Mouse (Mus musculus): ENCODE results near the gene Tmeff1. TPM values are rescaled to one million over a fixed set of nuclear protein-coding genes. Genes with fewer than 3 reads are reported as not detected.

Gene Tmeff1
- polyA plus RNA-seq, 1 experiment from 2014 or later = 45.4 TPM

DNA sequence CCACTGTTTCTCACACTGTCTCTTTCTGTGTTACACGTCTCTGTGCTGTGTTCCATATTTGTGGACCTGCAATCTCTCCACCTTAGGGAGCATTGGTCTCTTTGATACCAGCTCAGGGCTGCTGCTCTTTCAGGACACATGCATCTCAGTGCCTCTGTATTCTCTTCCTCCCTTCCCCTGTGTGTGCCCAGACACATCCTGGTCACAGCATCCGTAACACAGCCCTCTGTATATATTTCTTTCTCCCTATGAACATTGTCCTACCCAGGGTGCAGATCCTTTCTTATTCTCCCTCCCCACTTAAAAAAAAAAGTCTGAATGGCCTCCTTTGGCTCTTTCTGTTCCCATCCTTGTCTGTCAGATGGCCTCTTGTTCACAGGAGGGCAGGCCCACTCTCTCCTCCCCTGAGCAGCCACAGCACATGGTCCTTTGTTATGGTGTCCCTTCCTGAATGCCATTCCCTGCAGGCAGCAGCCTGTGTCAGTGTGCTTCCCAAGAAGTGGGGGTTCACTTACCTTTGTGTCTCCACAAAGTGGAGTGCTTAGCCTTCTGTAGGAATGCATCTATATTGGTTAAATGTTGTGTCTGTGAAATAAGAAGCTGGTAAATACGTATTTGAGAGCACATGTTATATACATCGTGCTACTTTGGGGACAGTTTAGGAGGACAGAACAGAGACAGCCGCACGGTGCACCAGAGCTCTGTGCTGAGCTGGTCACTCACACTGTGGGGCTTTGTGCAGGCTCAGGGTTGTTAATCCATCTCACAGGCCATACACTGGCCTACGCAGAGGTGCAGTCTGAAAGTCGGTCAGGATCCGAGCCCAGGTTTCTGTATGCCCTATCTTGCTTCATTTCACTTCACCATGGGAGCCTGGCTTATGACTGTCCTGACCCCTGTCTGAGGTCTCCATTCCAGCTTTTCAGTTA lies 38.1 kb upstream of the Tmeff1 start:
- Histone ChIP-seq H3K4me2 (replicated peaks) (no peak overlapping the region), H3K27ac (no peak overlapping the region), H3K36me3 (no peaks in the 10 kb centered on the region), H3K9me3 (no peaks in the 10 kb centered on the region), H3K9ac (no peak overlapping the region), H3K4me3 (replicated peaks) (no peak overlapping the region), H3K4me1 (replicated peaks) (peaks cover 23% of the 10 kb centered on the region), H3K27me3 (replicated peaks) (no peaks in the 10 kb centered on the region)
- no peak for ATAC-seq
- 82% methylated on average over 9 of the region's 9 CpGs for WGBS

GRCm38 (mm10) chr4:48548393-48549045 lies 36.5 kb upstream of the Tmeff1 start:
- 66% methylated on average over 6 of the region's 6 CpGs for WGBS
- Histone ChIP-seq H3K9me3 (no peaks in the 10 kb centered on the region), H3K4me1 (replicated peaks) (peaks cover 11% of the 10 kb centered on the region; the same call in 1 of the 2 replicates), H3K27me3 (replicated peaks) (no peaks in the 10 kb centered on the region), H3K4me2 (replicated peaks) (no peak overlapping the region), H3K4me3 (replicated peaks) (no peak overlapping the region), H3K9ac (no peak overlapping the region), H3K36me3 (peaks cover 5% of the 10 kb centered on the region; the same call in 1 of the 2 replicates), H3K27ac (no peak overlapping the region)
- ATAC-seq = no peak

- H3K4me3 ChIP-seq (replicated peaks) = no peak overlapping the region
- peaks cover 11% of the 10 kb centered on the region; the same call in 1 of the 2 replicates for H3K4me1 ChIP-seq (replicated peaks)
- no peak overlapping the region for H3K9ac ChIP-seq
- H3K4me2 ChIP-seq (replicated peaks) = no peak overlapping the region
- ATAC-seq = no peak
- peaks cover 8% of the 10 kb centered on the region; the same call in 1 of the 2 replicates for H3K36me3 ChIP-seq
- H3K27me3 ChIP-seq (replicated peaks) = no peaks in the 10 kb centered on the region
- 77% methylated on average over 5 of the region's 5 CpGs for WGBS
- no peaks in the 10 kb centered on the region for H3K9me3 ChIP-seq
- H3K27ac ChIP-seq = no peak overlapping the region
Measured at GRCm38 (mm10) chr4:48549661-48550060, 35.3 kb upstream of the Tmeff1 start.

GRCm38 (mm10) chr4:48552486-48553064 lies 32.4 kb upstream of the Tmeff1 start:
- no peaks in the 10 kb centered on the region for H3K9me3 ChIP-seq
- H3K4me2 ChIP-seq (replicated peaks) = no peak overlapping the region
- H3K27me3 ChIP-seq (replicated peaks) = no peaks in the 10 kb centered on the region
- peaks cover 8% of the 10 kb centered on the region; the same call in 1 of the 2 replicates for H3K36me3 ChIP-seq
- H3K4me3 ChIP-seq (replicated peaks) = no peak overlapping the region
- H3K4me1 ChIP-seq (replicated peaks) = no peaks in the 10 kb centered on the region
- ATAC-seq = no peak
- no peak overlapping the region for H3K9ac ChIP-seq
- 93% methylated on average over 27 of the region's 27 CpGs for WGBS
- H3K27ac ChIP-seq = no peak overlapping the region

DNA sequence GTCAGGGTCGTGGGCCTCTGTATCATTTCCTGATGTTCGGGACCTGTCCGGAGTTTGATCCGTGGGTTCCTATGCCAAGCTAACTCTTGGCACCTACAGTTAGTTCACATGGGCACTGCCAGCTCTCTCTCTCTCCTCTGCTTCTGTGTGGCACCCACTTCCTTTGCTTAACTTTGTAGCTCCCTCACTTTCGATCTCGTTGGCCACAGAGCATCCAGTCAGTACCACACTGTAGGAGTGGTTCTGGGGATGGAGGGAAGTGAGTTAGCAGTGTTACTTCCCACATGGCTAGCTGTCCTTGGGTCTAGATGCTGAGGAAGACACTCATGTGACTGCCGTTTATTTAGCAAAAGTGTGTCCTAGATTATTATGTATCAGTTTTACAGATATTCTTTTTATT lies 30.8 kb upstream of the Tmeff1 start:
- WGBS = 88% methylated on average over 7 of the region's 7 CpGs
- no peak for ATAC-seq
- Histone ChIP-seq H3K9ac (no peak overlapping the region), H3K9me3 (no peaks in the 10 kb centered on the region), H3K4me1 (replicated peaks) (no peaks in the 10 kb centered on the region), H3K27me3 (replicated peaks) (no peaks in the 10 kb centered on the region), H3K36me3 (peaks cover 10% of the 10 kb centered on the region; the same call in 1 of the 2 replicates), H3K4me2 (replicated peaks) (no peak overlapping the region), H3K27ac (no peak overlapping the region), H3K4me3 (replicated peaks) (no peak overlapping the region)

DNA sequence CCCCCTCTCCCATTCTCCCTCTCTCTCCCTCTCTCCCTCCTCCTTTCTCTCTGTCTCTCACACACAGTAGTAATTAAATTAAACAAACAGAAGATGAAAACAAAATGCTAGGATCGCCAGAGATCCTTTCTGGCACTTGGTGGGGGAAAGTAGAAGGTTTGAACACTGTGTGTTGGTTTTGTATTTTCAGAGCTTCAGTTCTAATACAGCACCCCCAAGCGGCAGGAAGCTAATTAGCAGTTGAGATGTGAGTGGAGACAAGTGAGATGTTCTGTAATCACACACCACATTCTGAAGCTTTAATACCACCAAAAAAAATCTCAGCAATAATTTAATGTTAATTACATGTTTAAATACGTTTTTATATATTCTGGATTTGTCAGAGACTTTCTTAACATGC lies 29.2 kb upstream of the Tmeff1 start:
- no peak overlapping the region for H3K4me2 ChIP-seq (replicated peaks)
- H3K27me3 ChIP-seq (replicated peaks) = no peaks in the 10 kb centered on the region
- WGBS = 17% methylated on average over 3 of the region's 3 CpGs
- no peak for ATAC-seq
- no peak overlapping the region for H3K27ac ChIP-seq
- peaks cover 10% of the 10 kb centered on the region; the same call in 1 of the 2 replicates for H3K36me3 ChIP-seq
- no peaks in the 10 kb centered on the region for H3K4me1 ChIP-seq (replicated peaks)
- no peak overlapping the region for H3K9ac ChIP-seq
- no peaks in the 10 kb centered on the region for H3K9me3 ChIP-seq
- H3K4me3 ChIP-seq (replicated peaks) = no peak overlapping the region

DNA sequence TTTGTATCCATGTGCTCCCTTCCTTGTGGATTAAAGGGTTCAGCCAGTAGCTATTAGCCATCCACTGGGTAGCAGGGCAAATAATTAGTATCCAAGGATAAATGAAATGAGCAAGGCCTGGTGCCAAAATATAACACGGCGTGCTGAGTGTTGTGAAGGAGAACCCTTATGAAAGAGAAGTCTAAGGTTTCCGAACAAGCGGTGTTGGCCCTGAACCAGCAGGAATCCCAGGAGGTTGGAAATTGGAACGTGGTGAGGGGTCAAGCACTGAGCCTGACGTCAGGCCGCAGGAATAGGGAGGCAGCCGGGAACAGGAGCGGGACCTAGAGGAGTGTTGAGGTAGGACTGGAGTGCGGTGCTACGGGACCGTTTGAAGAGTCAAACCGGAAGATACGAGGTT lies 25.3 kb upstream of the Tmeff1 start:
- WGBS = 91% methylated on average over 14 of the region's 14 CpGs
- no peak overlapping the region for H3K4me3 ChIP-seq (replicated peaks)
- no peak for ATAC-seq
- H3K9ac ChIP-seq = no peak overlapping the region
- no peak overlapping the region for H3K4me2 ChIP-seq (replicated peaks)
- H3K27ac ChIP-seq = no peak overlapping the region
- H3K9me3 ChIP-seq = no peaks in the 10 kb centered on the region
- H3K27me3 ChIP-seq (replicated peaks) = no peaks in the 10 kb centered on the region
- no peaks in the 10 kb centered on the region for H3K4me1 ChIP-seq (replicated peaks)
- H3K36me3 ChIP-seq = peaks cover 2% of the 10 kb centered on the region; the same call in 1 of the 2 replicates

GRCm38 (mm10) chr4:48561824-48562223 lies 23.1 kb upstream of the Tmeff1 start:
- Histone ChIP-seq H3K4me2 (replicated peaks) (no peak overlapping the region), H3K27ac (no peak overlapping the region), H3K9me3 (no peaks in the 10 kb centered on the region), H3K36me3 (peaks cover 2% of the 10 kb centered on the region; the same call in 1 of the 2 replicates), H3K9ac (no peak overlapping the region), H3K27me3 (replicated peaks) (no peaks in the 10 kb centered on the region), H3K4me3 (replicated peaks) (no peak overlapping the region), H3K4me1 (replicated peaks) (no peaks in the 10 kb centered on the region)
- 92% methylated on average over 8 of the region's 8 CpGs for WGBS
- no peak for ATAC-seq

DNA sequence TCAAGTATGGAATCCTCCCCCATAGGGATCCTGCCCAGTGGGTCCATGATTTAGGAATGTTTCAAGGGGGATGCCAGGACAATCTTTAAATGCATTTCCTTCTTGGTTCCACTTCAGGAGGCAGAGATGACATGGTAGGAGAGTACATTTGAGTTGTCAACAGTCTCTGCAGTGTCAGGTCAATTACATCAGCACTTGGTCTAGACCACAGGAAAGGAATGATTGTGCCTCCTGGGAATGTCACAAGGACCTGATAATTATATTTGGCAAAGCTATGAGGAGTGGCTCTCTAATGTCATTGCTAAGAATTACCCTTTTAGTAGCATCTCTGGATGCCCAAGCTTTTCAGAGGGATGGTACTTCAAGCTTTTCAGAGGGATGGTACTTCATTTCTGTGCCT lies 20.0 kb upstream of the Tmeff1 start:
- H3K4me2 ChIP-seq (replicated peaks) = no peak overlapping the region
- H3K27ac ChIP-seq = no peak overlapping the region
- H3K4me1 ChIP-seq (replicated peaks) = no peaks in the 10 kb centered on the region
- no peak overlapping the region for H3K9ac ChIP-seq
- ATAC-seq = no peak
- no peaks in the 10 kb centered on the region for H3K9me3 ChIP-seq
- no peaks in the 10 kb centered on the region for H3K27me3 ChIP-seq (replicated peaks)
- H3K4me3 ChIP-seq (replicated peaks) = no peak overlapping the region
- no peaks in the 10 kb centered on the region; the same call in 1 of the 2 replicates for H3K36me3 ChIP-seq

DNA sequence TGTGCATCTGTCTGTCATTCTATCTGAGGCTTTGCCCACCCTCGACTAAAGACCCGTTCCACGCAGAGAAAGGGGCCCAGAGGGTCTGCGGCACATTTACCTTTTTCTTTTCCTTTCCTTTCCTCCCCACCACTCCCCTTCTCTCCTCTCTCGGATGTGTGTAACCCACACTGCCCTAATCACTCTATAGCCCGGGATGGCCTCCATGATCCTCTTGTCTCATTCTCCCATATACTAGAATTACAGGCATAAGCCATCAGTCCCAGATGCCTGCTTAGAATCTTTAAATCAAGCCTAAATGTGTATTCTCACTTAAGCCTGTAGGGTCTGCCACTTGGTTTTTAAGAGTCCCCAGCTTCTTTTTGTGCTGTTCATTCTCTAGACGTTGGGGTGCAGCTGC lies 8.6 kb upstream of the Tmeff1 start:
- no peaks in the 10 kb centered on the region for H3K9me3 ChIP-seq
- no peak overlapping the region for H3K4me2 ChIP-seq (replicated peaks)
- WGBS = 82% methylated on average over 7 of the region's 7 CpGs
- H3K4me3 ChIP-seq (replicated peaks) = no peak overlapping the region
- H3K36me3 ChIP-seq = no peaks in the 10 kb centered on the region
- no peaks in the 10 kb centered on the region for H3K27me3 ChIP-seq (replicated peaks)
- no peak overlapping the region for H3K9ac ChIP-seq
- no peak overlapping the region for H3K27ac ChIP-seq
- ATAC-seq = no peak
- no peaks in the 10 kb centered on the region for H3K4me1 ChIP-seq (replicated peaks)

- Histone ChIP-seq H3K4me3 (replicated peaks) (no peak overlapping the region), H3K4me2 (replicated peaks) (no peak overlapping the region), H3K36me3 (no peaks in the 10 kb centered on the region), H3K4me1 (replicated peaks) (no peaks in the 10 kb centered on the region), H3K9me3 (no peaks in the 10 kb centered on the region), H3K9ac (no peak overlapping the region), H3K27ac (no peak overlapping the region), H3K27me3 (replicated peaks) (no peaks in the 10 kb centered on the region)
- 87% methylated on average over 1 of the region's 1 CpGs for WGBS
- no peak for ATAC-seq
Measured at GRCm38 (mm10) chr4:48577831-48578230, 7.1 kb upstream of the Tmeff1 start.

- Histone ChIP-seq H3K27me3 (replicated peaks) (no peaks in the 10 kb centered on the region), H3K4me2 (replicated peaks) (no peak overlapping the region), H3K27ac (no peak overlapping the region), H3K4me1 (replicated peaks) (no peaks in the 10 kb centered on the region), H3K4me3 (replicated peaks) (no peak overlapping the region), H3K36me3 (no peaks in the 10 kb centered on the region), H3K9me3 (no peaks in the 10 kb centered on the region), H3K9ac (no peak overlapping the region)
- no peak for ATAC-seq
- 53% methylated on average over 4 of the region's 4 CpGs for WGBS
Measured at GRCm38 (mm10) chr4:48578399-48578798, 6.6 kb upstream of the Tmeff1 start.

Measured in intestine, embryonic 15.5 days (tissue).